In the genomic region with DNA sequence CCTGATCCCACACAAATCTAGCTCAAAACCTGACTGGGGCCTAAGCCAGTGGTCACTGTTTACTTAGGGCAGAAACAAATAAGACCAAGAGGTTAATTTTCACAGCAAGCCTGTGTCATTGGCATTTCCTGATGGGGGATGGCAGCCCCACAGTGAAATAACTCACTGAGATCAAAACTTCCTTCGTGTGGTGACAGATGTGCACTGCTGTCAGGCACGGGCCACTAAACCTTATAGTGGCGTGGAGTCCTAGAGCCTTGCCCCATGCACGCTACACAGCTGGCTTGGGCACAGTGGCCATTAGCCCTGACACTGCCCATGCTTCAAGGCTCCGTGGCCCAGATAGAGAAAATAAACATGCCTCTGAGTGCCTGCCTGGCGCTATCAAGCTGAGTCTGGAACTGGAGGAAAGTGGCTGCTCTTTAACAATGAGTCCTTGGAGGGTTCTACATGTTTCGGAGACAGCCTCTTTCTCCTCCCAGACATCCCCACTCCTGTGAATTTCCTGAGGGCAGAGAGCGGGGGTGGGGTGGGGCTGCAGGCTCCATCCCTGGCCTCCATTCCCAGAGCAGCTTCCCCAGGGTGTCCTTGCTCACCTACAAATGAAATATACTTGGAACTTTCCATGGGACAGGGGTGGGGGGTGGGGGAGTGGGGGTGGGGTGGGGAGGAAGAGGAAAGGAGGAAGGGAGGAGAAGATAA, we compare ENCODE assay signal across 11 mouse cellular contexts. TPM values are rescaled to one million over a fixed set of nuclear protein-coding genes. Genes with fewer than 3 reads are reported as not detected.
DNase-seq lines count a peak whose midpoint lies in the region; ATAC-seq and TF ChIP-seq lines count a peak whose summit lies in the region.
"Had no signal": no experiment of that assay in that cellular context is flagged by ENCODE, and none has a peak within 500 bp of the region (broad histone marks: within the 10 kb centered on the region; RNA-seq: fewer than 3 reads in every experiment).

No protein-coding gene starts in this region.

- H3K36me3 ChIP-seq in kidney, adult 2 months (ENCODE audit: control insufficient read depth, insufficient read depth, low read length), result no peaks in the 10 kb centered on the region
- no peaks in the 10 kb centered on the region for H3K36me3 ChIP-seq in limb, embryonic 12.5 days
- H3K36me3 ChIP-seq: midbrain, embryonic 12.5 days had no signal

- 61% methylated on average over 8 of the region's 8 CpGs for WGBS in cerebellum, adult 2 months
- 37% methylated on average over 8 of the region's 8 CpGs for WGBS in kidney, adult 2 months
- 16% methylated on average over 8 of the region's 8 CpGs for WGBS in limb, embryonic 12.5 days

- H3K9me3 ChIP-seq in limb, embryonic 12.5 days, result no peaks in the 10 kb centered on the region
- H3K9me3 ChIP-seq: midbrain, embryonic 12.5 days had no signal

- no peak overlapping the region for H3K9ac ChIP-seq in limb, embryonic 12.5 days (replicated peaks)
- H3K9ac ChIP-seq: midbrain, embryonic 12.5 days had no signal

- peak in 1 of 2 experiments; percentile 47 for DNase-seq in cerebellum, adult 2 months
- no peak for DNase-seq in cerebellum, postnatal 36 days
- DNase-seq in kidney, adult 2 months, result peak; percentile 15
- DNase-seq in kidney, adult 8-10 months, result no peak
- DNase-seq in embryo, embryonic 10 days (ENCODE audit: low spot score), result peak; percentile 33
- no peak for DNase-seq in frontal cortex, adult 2 months (ENCODE audit: extremely low spot score in 1 of 2, low spot score in 1 of 2)
- DNase-seq in layer of hippocampus, adult 18-20 months (ENCODE audit: low spot score in 2 of 2), result no peak
- DNase-seq: right cerebral cortex, postnatal 25 days had no signal

- H3K27me3 ChIP-seq in cerebellum, adult 2 months (ENCODE audit: control insufficient read depth, insufficient read depth, low read length), result no peaks in the 10 kb centered on the region
- H3K27me3 ChIP-seq in kidney, adult 2 months (replicated peaks; ENCODE audit: control insufficient read depth, insufficient read depth, low read length), result no peaks in the 10 kb centered on the region
- 0 out of 2 replicates have a peak, but pooled peaks cover 5% of the 10 kb centered on the region for H3K27me3 ChIP-seq in limb, embryonic 12.5 days
- H3K27me3 ChIP-seq: midbrain, embryonic 12.5 days had no signal

- peaks cover 39% of the 10 kb centered on the region for H3K4me1 ChIP-seq in cerebellum, adult 2 months (ENCODE audit: control insufficient read depth, insufficient read depth, low read length)
- no peaks in the 10 kb centered on the region; the same call in 1 of the 2 replicates for H3K4me1 ChIP-seq in kidney, adult 2 months (ENCODE audit: control insufficient read depth, insufficient read depth, low read length)
- H3K4me1 ChIP-seq in limb, embryonic 12.5 days (replicated peaks), result peaks cover 35% of the 10 kb centered on the region

- peak overlapping the region; percentile 66 for H3K27ac ChIP-seq in cerebellum, adult 2 months (ENCODE audit: insufficient read depth, low read length)
- H3K27ac ChIP-seq in kidney, adult 2 months (ENCODE audit: insufficient read depth, low read depth, low read length), result no peak overlapping the region
- peak overlapping the region; percentile 66; the same call in 1 of the 2 replicates for H3K27ac ChIP-seq in limb, embryonic 12.5 days
- H3K27ac ChIP-seq: layer of hippocampus, adult 2 months; midbrain, embryonic 12.5 days had no signal

- no peak for TF ChIP-seq POLR2A in cerebellum, adult 2 months (IDR thresholded peaks at IDR 0.05; ENCODE audit: borderline replicate concordance, insufficient read depth, low read length)
- no peak for TF ChIP-seq POLR2A in kidney, adult 2 months (IDR thresholded peaks at IDR 0.05; ENCODE audit: low read depth, low read length)

- no peak for TF ChIP-seq CTCF in cerebellum, adult 2 months (IDR thresholded peaks at IDR 0.05; ENCODE audit: borderline replicate concordance, insufficient read depth, low read depth, low read length)
- no peak for TF ChIP-seq CTCF in kidney, adult 2 months (conservative IDR thresholded peaks at IDR 0.05; ENCODE audit: insufficient read depth, insufficient read length, low read depth, low read length)

- no peak overlapping the region for H3K4me3 ChIP-seq in cerebellum, adult 2 months (replicated peaks; ENCODE audit: insufficient read depth, low read depth, low read length)
- no peak overlapping the region for H3K4me3 ChIP-seq in kidney, adult 2 months (ENCODE audit: insufficient read depth, low read depth, low read length)
- no peak overlapping the region for H3K4me3 ChIP-seq in limb, embryonic 12.5 days (replicated peaks)
- H3K4me3 ChIP-seq: layer of hippocampus, adult 2 months; midbrain, embryonic 12.5 days had no signal

- H3K4me2 ChIP-seq in limb, embryonic 12.5 days, result peak overlapping the region; percentile 7
- H3K4me2 ChIP-seq: midbrain, embryonic 12.5 days had no signal

- no peak for ATAC-seq in limb, embryonic 12.5 days (ENCODE audit: insufficient number of reproducible peaks, insufficient read depth, low FRiP score, low TSS enrichment, low read depth)

RNA-seq across cellular contexts. Expression of a gene that starts 52.9 kb away (rescaled TPM):
- polyA plus RNA-seq in cerebellum, adult 2 months (2012; rRNA removed), result 112 and 124 TPM in 2 replicates
- 281 and 314 TPM in 2 replicates for polyA plus RNA-seq in kidney, adult 2 months (2012; rRNA removed)
- 83.5 and 93.0 TPM in 2 replicates for polyA plus RNA-seq in limb, embryonic 12.5 days (2016; fragmentation: Nextera tagmentation; extraction: Ambion mirVana)
- 120 and 124 TPM in 2 replicates for polyA plus RNA-seq in frontal cortex, adult 2 months (2012; rRNA removed)
- total RNA-seq in layer of hippocampus, adult 18-20 months (2021), result 100 to 1,000 TPM; 142 to 166 TPM

Comparison
In these comparisons a context has a peak if more than half of its experiments do, and no peak if none do; other contexts are left out.
1. DNase-seq: peak in kidney, adult 2 months (single experiment) and embryo, embryonic 10 days (single experiment); none in cerebellum, postnatal 36 days (0 of 2), kidney, adult 8-10 months (0 of 2), frontal cortex, adult 2 months (0 of 2) and layer of hippocampus, adult 18-20 months (0 of 2).